Mouse (Mus musculus): ENCODE measurements around the gene Cxadr.

Gene Cxadr

GRCm38 (mm10) chr16:78371491-78372046 is 70.3 kb downstream of the Cxadr start:
- peak; percentile 19 for DNase-seq (ENCODE audit: low read depth, low spot score)

GRCm38 (mm10) chr16:78372786-78373185 is 71.5 kb downstream of the Cxadr start:
- no peak for DNase-seq (ENCODE audit: low read depth, low spot score)

GRCm38 (mm10) chr16:78373743-78374142 is 72.5 kb downstream of the Cxadr start:
- DNase-seq (ENCODE audit: low read depth, low spot score), result no peak

- DNase-seq (ENCODE audit: low read depth, low spot score), result peak; percentile 24
These were observed 73.9 kb downstream of the Cxadr start for GRCm38 (mm10) chr16:78375222-78375621.

- DNase-seq (ENCODE audit: low read depth, low spot score), result peak; percentile 50
These were observed 74.8 kb downstream of the Cxadr start for GRCm38 (mm10) chr16:78375821-78376691.

- DNase-seq (ENCODE audit: low read depth, low spot score), result peak; percentile 86
These were observed 75.7 kb downstream of the Cxadr start, which contains the start of gene Btg3 for GRCm38 (mm10) chr16:78376745-78377570. Gene Btg3 (minus strand): TSS chr16:78377192.

GRCm38 (mm10) chr16:78378493-78378892 is 77.2 kb downstream of the Cxadr start:
- no peak for DNase-seq (ENCODE audit: low read depth, low spot score)

- no peak for DNase-seq (ENCODE audit: low read depth, low spot score)
These were observed 87.8 kb downstream of the Cxadr start for GRCm38 (mm10) chr16:78389122-78389521.

- no peak for DNase-seq (ENCODE audit: low read depth, low spot score)
These were observed 88.7 kb downstream of the Cxadr start for GRCm38 (mm10) chr16:78389986-78390385.

- no peak for DNase-seq (ENCODE audit: low read depth, low spot score)
These were observed 90.1 kb downstream of the Cxadr start for GRCm38 (mm10) chr16:78391354-78391753.

GRCm38 (mm10) chr16:78398734-78399133 is 97.4 kb downstream of the Cxadr start:
- no peak for DNase-seq (ENCODE audit: low read depth, low spot score)

- peak; percentile 57 for DNase-seq (ENCODE audit: low read depth, low spot score)
These were observed 98.1 kb downstream of the Cxadr start for GRCm38 (mm10) chr16:78399423-78399822.

GRCm38 (mm10) chr16:78402316-78402715 is 101.0 kb downstream of the Cxadr start:
- DNase-seq (ENCODE audit: low read depth, low spot score), result no peak

GRCm38 (mm10) chr16:78406657-78407056 is 105.4 kb downstream of the Cxadr start:
- no peak for DNase-seq (ENCODE audit: low read depth, low spot score)

- no peak for DNase-seq (ENCODE audit: low read depth, low spot score)
These were observed 106.6 kb downstream of the Cxadr start for GRCm38 (mm10) chr16:78407855-78408254.
